Mouse (Mus musculus) thymus, postnatal 10 days (tissue): ENCODE measurements around the gene Grhl1.
"Not testable (repeated sequence)": the region's sequence is repeated elsewhere in the genome, so short reads cannot be mapped to it uniquely, and the experiment has no call there.

Experiments used
- DNase-seq, 2 experiments: peaks; one replicate each; pipeline ENCODE4 v3.0.0; 2021; ENCODE audit warnings: low spot score in 2 of 2

The Grhl1 gene

DNA sequence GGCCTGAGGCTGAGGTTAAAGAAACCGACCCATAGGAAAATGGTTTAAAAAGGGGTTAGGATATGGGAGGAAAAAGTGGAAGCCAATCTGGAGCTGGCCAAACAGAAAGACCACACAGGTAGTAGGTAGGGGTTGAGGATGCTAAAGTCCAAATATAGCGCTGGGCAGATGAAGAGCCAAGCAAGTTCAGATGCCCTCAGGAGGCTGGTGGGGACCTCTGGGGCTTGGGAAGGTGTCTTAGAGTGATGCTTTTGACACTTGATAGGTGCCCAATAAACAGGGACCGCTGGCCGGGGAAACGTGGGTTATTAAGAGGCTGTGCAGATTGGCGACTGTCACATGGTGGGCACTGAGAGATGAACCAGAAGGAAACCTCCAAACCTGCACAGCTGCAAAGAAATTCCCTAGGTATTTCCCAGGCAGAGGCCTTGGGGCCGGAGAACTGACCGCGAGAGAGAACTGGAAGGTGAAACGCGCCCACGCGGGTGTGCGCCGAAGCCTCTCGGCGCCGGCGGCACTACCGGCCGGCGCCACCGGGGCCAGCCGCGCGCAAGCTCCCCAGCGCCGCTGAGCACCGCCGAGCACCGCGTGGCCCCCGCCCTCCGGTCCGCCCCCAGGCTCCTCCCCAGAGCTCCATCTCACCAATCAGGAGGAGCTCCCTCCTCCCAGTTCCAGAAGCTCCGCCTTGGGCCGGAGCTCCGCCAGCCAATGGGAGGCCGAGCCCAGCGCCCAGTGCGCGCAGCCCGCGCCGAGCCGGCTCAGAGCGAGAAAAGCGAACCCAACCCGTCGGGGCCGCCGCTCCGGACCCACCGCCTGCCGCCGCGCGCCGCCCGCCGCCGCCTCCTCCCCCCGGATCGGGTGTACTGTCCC is at the start of gene Grhl1:
TSS of gene Grhl1 (plus strand) at position 761 of the 870 bp plus-strand sequence.
- peak; percentile 88 to 90 for DNase-seq

DNA sequence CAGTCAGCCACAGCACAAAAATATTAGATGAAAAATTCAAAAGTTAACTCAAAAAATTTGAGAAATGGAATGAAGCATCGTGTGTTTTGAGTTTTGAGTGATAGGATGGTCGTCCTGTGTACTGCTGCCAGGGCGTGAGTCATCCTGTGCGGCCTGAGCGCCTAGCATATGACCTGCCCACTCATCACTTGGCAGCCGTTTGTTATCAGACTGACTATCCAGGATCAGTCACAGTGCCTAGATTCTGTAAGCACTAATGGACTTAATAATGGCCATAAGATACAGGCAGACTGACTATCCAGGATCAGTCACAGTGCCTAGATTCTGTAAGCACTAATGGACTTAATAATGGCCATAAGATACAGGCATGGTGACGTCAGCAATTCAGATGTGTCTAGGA is 47.0 kb upstream of the Grhl1 start:
- not testable (repeated sequence) for DNase-seq

DNA sequence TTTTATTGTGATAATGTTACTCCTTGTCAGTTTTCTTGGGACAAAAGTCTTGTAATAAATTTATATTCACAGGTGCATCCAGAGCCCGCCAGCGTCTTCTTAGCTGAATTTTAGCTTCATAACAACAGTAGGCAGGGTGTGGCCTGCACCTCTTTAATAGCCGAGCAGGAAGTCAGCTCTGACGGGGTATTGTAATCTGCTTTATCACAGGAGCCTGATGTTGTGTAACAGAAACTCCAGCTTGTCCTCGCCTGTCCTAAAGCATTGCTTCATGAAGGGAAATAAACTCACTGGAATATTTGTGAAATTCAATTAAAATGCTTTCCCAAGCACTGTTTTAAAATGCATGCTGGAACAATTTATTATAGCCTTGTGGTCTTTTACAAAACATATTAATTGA is 35.7 kb upstream of the Grhl1 start:
- DNase-seq = no peak

DNA sequence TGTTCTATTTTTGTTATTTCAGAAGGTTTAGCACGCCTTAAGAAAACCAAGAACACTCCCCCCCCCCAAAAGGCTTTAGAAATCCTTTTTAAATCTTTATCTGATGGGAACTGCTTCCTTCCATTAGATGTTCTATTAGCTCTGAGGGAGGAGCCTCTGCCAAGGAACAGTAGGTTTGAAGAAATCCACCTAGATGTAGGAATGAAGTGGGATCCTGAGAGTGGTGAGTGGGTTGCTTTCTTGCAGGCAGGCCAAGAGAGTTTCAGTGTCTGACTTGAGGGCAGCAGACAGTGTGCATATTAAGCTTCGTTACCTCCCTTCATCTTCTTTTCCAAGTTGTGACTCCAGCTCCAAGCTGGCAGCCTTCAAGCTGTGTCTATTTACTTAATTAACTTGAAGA is 34.9 kb upstream of the Grhl1 start:
- DNase-seq = no peak

DNA sequence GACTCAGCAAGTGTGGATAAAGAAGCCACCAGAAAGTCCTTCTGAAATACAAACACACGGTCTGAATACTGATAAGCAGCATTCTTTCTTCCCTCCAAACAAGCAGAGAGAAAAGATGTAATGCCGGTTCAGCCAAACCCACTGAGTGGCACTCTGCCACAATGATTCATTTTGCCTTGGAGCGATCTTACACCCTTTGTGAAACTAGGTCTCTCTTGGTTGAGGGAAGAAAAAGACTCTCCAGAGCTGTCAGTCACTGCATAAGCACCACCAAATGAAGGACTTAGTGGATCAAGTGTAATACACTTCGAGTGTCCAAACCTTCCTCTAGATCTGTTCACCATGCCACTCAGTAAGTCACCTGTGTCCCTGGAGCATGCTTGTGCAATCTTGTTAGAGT is 34.1 kb upstream of the Grhl1 start:
- DNase-seq = no peak

DNA sequence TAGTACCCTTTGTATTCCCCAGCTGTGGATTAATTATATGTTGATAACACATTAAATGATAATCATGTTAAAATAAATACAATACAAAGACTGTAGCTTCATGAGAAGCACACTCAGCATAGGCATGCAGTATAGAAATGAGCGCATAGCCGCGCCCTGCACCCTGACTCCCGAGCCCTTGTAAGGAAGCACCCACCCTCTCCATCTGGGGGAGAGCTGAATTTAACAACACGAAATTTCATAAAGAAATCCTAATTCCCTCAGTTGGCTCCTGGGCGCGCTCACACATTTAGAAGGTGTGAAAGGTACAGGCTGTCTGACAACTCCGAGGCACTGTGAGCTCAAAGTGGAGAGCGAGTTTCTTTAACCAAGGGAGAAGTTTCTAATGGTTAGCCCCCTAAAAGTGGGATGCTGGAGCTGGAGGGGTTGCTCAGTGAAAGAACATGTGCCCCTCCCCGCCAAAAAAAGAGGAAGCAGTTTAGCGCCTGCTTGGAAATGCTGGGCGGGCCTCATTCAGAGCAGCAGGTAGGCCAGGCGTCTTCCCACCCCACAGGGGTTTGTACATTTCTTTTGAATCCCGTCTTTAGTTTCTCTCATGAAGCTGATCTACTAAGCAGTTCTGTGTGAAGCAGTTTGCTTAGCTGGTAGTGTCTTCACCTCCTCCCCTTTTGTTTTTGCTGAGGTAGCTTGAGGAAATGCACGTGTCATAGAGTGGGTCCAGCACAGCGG is 30.5 kb upstream of the Grhl1 start:
- DNase-seq = no peak

DNA sequence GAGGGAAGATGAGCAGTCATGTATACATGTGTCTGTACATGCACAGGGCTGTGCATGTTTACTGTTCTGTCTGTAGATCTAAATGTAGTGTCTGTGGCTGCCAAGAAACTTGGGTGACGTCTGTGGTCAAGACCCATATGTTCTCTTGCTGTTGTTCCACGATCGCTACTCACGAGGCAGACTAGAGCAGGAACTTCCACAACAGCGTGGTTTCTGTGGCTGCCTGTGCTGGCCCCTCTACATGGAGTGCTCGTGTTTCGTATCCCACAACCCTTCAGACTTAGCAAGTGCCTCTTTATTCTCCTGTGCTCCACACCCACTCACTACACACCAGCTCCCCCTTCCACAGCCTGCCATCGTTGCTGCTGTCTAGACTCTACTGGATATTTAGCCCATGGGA is 24.4 kb upstream of the Grhl1 start:
- DNase-seq = no peak

DNA sequence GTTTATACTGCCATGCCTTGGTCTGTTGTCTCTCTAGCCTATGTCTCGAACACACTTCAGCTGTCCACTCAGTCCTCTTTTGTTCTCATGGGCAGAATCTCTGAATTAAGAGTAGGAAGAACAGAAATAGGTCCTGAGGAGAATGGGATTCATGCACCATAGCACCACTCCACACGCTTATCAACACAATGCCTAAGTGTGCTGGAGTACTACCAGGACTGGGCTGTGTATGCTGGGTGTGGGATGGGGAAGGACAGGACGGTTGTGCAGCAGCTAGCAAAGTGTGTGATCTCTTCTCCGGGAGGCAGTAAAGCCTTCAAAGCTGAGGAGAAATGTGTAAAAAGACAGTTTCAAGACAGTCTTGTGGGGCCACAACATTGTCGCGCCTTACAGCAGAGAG is 23.2 kb upstream of the Grhl1 start:
- no peak for DNase-seq

DNA sequence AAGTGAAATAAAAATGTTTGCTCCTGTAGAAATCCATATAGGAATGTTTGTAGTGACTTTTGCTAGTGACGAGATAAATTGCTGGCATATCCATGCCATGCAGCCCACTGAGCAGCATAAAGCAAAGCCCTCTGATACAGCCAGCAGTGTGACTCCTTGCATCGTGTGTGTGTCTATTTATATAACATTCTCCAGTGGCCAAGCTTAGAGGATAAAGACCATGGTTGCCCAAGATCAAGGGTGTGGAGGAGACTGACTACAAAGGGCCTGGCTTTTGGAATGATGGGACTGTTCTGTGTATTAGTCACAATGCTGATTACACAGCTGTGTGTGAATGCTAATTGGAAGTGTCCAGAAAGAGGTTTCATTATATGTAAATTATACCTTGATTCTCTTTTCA is 19.6 kb upstream of the Grhl1 start:
- DNase-seq = no peak

DNA sequence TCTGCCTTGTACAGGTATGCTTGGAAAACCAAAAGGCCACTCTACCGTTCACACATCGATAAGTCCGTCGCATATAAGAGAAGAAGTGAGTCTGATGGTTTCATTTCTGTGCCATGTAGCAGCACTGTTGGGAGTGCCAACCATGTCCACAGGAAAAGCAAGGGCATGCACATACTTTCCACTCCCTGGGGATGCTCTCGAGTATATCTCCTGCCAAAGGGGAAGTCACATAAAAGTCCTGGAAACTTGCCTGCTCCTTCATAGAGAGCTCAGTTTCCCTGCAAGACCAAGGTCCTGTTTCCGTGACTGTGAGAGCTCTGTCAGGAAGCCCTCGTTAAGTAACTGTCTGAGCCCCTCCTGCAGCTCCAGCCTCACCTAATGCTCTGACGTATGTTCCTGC is 16.1 kb upstream of the Grhl1 start:
- DNase-seq = no peak

DNA sequence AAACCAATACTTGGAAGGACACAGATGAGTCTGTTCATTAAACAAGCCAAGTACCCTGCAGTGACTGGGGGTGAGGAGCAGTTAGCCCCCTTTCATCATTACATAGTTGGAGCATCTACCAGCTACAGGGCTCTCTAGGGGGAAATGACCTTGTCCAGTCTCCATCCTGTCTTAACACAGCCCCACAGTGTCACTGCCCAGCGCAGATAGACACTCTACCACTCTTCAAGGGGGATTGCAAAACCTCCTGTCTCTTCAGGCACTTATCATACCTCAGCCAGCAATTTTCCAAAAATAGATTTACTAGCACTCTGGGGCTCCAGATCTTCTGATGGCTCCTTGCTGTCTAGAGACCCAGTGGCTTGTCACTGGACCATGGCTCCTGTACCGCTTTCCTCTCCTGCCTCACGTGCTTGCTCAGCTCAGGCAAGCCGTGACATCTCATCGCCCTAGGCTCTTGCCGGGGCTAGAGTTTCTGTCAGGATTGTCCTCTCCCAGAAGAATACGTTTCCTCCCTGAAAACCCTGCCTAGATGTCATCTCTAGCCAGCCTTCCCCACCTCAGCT is 8.6 kb upstream of the Grhl1 start:
- no peak for DNase-seq

DNA sequence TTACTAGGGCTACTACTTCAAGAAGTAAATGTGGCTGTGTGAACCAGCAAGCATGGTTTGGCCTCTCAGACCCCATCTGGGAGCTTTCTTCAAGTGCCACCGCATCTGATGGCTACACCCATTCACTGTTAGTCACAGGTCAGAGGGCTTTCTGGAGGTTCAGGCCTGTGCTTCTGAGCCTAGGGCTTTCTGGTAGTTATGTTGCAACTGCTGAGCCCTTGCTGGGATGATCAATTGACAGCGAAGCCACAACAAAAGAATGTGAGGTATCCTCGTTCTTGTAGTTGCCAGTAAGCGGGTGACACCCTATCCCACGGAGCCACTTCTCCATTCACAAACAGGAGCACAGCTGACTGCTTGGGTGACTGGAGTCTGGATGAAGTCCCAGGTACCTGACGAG is 6.8 kb upstream of the Grhl1 start:
- no peak for DNase-seq

DNA sequence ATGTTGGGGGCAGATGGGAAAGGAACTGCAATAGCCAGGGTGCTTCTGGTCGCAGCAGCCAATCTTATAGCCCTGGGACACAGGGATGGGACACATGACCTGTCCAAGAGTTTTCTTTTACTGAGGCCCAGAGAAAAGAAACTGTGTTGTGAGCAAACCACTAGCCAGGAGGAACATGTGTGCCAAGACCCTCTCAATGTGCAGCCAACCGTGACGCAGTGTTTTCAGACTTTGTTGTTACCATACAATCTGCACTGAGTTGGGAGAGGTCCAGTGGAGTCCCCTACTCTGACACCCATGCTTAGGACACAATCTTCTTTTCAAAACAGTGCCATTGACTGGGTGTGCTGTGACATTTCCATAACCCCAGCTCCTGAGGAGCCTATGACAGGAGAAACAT is 4.5 kb upstream of the Grhl1 start:
- DNase-seq = no peak

DNA sequence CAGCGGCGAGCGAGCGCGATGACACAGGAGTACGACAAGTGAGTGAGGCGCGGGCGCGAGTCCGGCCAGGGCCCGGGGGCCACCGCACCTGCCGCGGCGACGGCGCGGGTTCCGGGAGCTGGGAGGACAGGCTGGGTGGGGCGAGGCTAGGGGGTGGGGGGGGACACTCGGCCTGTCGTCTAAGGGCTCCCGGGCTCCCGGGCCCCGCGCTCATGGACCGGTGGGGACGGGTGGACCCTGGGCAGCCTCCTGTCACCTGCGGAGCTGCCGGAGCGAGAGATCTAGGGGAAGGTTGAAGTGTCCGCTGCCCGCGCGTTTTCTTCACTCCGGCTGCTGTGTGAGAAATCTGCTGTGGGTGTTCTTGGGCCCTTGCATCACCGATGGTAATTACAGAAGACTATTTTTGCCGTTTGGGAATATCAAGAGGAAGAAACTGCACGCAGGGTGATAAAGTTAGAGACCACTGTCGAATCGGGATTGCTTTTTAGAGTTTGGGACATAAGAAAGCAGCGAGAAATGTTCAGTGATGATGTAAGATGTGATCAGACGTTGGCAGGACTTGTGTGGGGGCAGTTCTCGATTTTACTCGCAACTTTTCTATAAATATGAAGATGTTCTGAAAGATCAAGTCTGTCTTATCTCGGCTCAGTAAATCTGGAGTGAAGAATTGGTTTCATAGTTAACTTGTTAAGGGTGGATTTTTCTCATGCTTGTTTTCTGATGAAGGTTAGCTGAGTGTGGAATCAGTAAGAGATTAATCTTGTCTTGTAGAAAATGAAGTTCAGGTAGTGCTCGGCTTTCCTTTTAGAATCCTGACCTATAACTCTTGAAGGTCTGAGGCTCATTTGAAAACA is 565 bp downstream of the Grhl1 start:
- no peak for DNase-seq

DNA sequence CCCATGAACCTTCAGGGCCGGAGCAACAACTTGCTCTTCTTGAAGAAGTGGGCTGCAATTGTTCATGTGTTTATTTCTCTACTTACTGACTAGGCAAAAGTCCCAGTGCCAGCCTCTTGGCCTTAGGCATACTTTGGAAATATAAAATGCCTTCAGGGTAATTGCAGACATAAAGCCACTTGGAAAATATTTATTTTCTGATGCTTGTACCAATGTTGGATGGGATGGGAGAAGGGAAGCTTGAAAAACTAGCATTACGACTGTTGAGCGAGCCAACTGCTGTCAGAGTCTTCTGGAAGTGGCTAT is 1.1 kb downstream of the Grhl1 start:
- no peak for DNase-seq

DNA sequence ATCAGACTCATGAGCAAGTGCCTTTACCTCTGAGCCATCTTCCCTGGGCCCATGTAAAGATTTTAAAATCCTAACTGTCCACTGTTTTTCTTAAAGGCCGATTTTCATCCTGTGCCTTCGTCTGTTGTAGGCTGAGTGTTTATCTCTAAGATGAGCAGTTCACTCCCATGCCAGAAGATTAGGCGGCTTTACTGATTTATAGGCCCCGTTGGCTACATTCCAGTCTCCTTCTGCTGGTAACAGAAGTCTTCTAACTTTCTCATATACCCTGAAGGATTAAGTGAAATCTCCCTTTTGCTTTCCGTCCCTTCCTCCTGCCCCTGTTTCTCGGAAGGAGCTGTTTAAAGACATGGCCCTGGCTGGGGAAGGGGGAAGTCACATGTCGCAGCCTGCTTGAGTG is 2.8 kb downstream of the Grhl1 start:
- DNase-seq = no peak

DNA sequence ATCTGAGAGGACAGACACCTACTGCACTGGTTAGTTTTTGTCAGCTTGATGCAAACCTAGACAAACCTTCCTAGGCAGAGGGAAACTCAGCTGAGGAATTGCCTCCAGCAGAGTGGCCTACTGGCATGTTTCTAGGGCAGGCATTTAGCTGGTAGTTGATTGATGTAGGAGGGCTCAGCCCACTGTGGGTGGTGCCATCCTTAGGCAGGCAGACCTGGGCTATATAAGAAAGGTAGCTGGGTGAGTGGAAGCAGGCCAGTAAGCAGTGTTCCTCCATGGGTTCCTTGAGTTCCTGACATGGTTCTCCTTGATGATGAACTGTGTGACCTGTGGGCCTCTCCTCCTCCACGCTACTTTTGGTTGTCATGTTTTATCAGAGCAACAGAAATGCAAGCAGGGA is 8.4 kb downstream of the Grhl1 start:
- no peak for DNase-seq

DNA sequence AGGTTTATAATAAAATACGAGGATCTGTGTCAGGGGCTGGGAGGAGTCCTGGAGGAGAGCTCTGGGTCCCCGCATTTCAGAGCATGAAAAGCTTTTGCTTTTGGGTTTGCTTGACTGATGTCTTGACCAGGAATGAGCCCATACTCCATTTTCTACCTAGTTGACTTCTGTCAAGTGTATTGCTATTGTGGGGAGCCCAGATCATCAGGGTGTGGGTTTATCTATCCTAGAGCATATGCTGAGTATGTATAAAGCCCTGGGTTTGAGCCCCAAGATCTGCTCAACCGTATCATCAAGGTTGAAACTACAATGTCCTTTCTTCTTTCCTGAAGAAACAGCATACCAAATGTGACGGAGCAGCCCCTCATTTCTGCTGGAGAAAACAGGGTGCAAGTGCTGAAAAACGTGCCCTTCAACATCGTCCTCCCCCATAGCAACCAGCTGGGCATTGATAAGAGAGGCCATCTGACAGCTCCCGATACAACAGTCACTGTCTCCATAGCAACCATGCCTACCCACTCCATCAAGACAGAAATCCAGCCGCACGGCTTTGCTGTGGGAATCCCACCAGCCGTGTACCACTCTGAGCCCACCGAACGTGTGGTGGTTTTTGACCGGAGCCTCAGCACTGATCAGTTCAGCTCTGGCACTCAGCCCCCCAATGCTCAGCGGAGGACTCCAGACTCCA is 9.1 kb downstream of the Grhl1 start:
- DNase-seq = no peak

DNA sequence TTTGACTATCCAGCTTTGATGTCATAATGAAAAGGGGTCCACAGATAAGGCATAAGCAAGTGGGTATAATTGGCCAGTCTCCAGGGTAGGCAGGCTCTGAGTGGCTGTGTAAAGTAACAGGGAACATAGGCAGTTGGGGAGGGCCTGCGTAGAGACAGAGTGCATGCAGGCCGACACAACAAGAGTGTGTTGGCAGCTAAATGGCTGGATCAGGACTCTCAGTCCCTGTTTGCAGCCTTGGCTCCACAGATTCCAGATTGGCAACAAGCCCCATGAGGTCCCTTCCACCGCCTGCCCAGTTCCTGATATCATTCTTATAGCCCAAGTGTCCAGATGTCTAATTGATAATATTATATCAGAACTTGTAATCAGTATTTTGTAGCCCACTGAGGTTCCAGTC is 11.6 kb downstream of the Grhl1 start:
- no peak for DNase-seq

DNA sequence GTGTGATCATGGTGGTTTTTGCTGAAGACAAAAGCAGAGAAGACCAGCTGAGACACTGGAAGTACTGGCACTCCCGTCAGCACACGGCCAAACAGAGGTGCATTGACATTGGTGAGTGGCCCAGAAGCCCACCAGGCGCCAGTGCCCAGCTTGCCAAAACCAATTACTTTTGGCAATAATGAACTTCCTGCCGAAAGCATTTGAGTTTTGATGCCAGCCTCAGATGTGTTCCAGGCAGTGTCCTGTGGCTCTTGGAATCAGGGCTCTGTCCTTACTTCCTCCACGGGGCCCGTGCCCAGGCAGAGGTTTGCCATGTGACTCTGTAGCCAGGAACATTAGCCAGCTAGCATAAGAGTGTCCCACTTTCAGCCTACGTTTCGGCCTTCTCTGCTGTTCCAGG is 12.8 kb downstream of the Grhl1 start:
- no peak for DNase-seq

DNA sequence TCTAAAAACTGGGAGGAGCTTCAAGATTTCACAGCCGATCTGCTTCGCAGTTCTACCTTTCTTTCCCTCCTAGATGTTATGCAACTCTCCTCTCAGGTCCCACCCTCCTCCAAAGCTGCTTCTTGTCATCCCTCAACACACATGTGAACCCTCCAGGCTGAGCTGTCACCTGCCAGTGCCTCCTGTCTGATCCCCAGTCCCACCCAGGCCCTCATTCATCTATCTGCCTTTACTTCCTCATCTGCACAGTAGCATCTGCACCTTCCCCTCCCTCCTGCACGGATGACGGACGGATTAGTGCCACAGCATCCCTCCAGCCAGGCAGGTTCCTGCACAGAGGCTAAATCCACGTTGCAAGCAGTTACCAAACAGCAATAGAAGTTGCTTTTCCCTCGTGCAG is 14.1 kb downstream of the Grhl1 start:
- no peak for DNase-seq

DNA sequence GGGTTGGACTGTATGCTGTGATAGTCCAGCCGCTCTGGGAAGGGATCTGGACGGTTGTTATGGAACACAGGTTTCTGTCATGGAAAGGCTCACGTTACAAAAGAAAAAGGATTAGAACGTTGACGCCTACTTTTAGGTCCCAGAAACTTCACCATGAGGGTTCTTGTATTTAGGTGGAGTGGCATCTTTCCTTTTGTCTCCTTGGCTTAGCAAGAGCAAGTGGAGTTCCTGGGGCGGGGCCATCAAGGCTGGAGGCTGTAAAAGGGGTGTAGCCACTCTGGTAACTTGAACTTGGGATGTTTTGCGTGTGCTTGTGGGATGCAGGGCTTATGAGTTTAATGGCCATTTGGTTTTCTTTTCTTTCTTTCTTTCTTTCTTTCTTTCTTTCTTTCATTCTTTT is 18.3 kb downstream of the Grhl1 start:
- no peak for DNase-seq
